Mouse (Mus musculus): ENCODE data around the gene Spock1.

- TF ChIP-seq CTCF (IDR thresholded peaks at IDR 0.05; ENCODE audit: low read depth), result no peak
- TF ChIP-seq EP300 (optimal IDR thresholded peaks at IDR 0.05), result no peak
These were observed 413.3 kb downstream of the Spock1 start for GRCm38 (mm10) chr13:57494838-57495237.

Measured in stomach, postnatal 0 days (tissue).